In the genomic region with DNA sequence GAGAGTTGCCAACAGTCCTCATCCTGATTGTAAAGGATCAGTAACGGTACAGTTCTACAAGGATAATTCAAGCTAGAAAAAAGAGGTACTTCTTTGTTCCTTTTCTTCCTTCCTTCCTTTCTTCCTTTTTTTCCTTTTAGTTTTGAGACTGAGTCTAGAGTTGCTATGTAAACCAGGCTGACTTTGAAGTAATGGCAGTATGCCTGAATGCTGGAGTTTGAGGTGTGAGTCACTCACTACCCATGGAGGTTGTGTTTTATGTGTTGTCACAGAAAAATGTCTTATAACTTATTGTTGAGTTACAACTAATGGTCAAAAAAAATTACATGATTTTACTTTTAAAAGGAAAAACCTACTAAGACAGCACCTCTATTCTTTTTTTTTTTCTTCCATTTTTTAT, we compare ENCODE assay signal across 14 mouse cellular contexts. TPM values are rescaled to one million over a fixed set of nuclear protein-coding genes. Genes with fewer than 3 reads are reported as not detected.
DNase-seq lines count a peak whose midpoint lies in the region.
"Had no signal": no experiment of that assay in that cellular context is flagged by ENCODE, and none has a peak within 500 bp of the region (broad histone marks: within the 10 kb centered on the region; RNA-seq: fewer than 3 reads in every experiment).

No protein-coding gene starts in this region.

- peak; percentile 37 for DNase-seq in adrenal gland, postnatal 14 days
- no peak for DNase-seq in adrenal gland, postnatal 25 days
- peak; percentile 89 for DNase-seq in NIH3T3 (ENCODE audit: low read depth)
- peak; percentile 70 for DNase-seq in fibroblast of lung, adult 2 months (ENCODE audit: low read depth)
- no peak for DNase-seq in right cerebral cortex, adult 2 months (ENCODE audit: low spot score in 2 of 2)
- DNase-seq in spleen, postnatal 14 days (ENCODE audit: low spot score in 2 of 2): no peak
- no peak for DNase-seq in layer of hippocampus, adult 18-20 months (ENCODE audit: low spot score in 2 of 2)
- DNase-seq: cerebellum, adult 11 months; embryo, embryonic 11 days; gastrocnemius, postnatal 10 days; heart, adult 18-20 months; heart, postnatal 10 days; heart, postnatal 4 days; kidney, adult 11 months had no signal

RNA-seq across cellular contexts. Expression of a gene that starts 7.6 kb away (rescaled TPM):
- total RNA-seq in adrenal gland, postnatal 14 days (2021): 105 and 108 TPM in 2 replicates
- total RNA-seq in adrenal gland, postnatal 25 days (2021): 119 and 126 TPM in 2 replicates
- 100 to 1,000 TPM; 112 to 118 TPM for total RNA-seq in layer of hippocampus, adult 18-20 months (2021)

Comparison
In these comparisons a context has a peak if more than half of its experiments do, and no peak if none do; other contexts are left out.
1. DNase-seq: peak in adrenal gland, postnatal 14 days (single experiment), NIH3T3 (single experiment) and fibroblast of lung, adult 2 months (single experiment); none in adrenal gland, postnatal 25 days (single experiment), right cerebral cortex, adult 2 months (0 of 2), spleen, postnatal 14 days (0 of 2) and layer of hippocampus, adult 18-20 months (0 of 2).